Mouse (Mus musculus) ES-Bruce4 (cell line): ENCODE data around the gene Spire2.
A peak's percentile ranks its signal among the peaks of the same experiment; 100 is the strongest.

Experiments used
- CTCF ChIP-seq: IDR thresholded peaks from one replicate; pipeline ENCODE4 v1.8.1; 2011; ENCODE audit warnings: low read depth, low read length
- POLR2A ChIP-seq: IDR thresholded peaks from one replicate; pipeline ENCODE4 v1.8.1; 2011; ENCODE audit warnings: low read length; ENCODE audit not compliant: insufficient read depth

DNA sequence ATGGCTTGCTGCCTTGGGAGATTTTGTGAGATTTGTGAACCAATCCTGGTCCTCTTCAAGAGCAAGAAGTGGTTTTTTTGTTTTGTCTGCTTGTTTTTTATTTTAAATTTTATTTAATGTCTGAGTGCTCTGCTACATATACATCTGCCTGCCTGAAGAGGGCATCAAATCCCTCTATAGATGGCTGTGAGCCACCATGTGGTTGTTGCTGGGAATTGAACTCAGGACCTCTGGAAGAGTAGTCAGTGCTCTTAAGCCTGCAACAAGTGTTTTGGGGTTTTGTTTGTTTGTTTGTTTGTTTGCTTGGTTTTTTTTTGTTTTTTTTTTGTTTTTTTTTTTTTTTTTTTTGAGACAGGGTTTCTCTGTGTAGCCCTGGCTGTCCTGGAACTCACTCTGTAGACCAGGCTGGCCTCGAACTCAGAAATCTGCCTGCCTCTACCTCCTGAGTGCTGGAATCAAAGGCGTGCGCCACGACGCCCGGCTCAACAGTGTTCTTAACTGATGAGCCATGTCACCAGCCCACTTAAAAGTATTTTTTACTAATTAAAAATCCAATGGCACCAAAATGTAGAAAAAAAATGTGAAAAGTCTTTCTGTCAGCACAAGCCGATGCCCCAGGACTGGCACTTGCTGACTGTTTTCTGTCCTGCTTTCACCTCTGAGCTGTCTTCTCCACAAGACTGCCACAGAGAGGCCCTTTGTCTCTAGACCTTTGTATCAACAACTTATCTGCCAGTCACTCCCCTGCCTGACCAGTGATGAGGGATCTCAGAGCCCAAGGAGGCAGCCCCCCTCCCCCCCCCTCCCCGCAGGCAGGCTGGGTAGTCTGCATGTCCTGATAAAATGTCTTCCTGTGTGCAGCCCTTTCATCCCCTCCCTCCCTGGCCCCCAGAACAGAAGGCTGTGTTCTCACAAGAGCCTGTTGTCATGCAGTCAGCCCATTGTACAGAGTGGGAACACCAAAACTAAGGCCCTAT, 83.7 kb downstream of the Spire2 start:
- TF ChIP-seq CTCF (peak; percentile 30), POLR2A (no peak)
